Mouse (Mus musculus): Measurements from ENCODE around the gene Akap6. TPM values are rescaled to one million over a fixed set of nuclear protein-coding genes. Genes with fewer than 3 reads are reported as not detected.

The Akap6 gene
- total RNA-seq, 2 experiments from 2014 or later, result 8.4 to 9.2 TPM

- DNase-seq (ENCODE audit: low spot score in 2 of 2), result no peak
Observed at GRCm38 (mm10) chr12:52896785-52897184, 197.6 kb downstream of the Akap6 start.

GRCm38 (mm10) chr12:52898130-52898529 is 198.9 kb downstream of the Akap6 start:
- no peak for DNase-seq (ENCODE audit: low spot score in 2 of 2)

- no peak for DNase-seq (ENCODE audit: low spot score in 2 of 2)
Observed at GRCm38 (mm10) chr12:52904046-52904445, 204.9 kb downstream of the Akap6 start.

DNA sequence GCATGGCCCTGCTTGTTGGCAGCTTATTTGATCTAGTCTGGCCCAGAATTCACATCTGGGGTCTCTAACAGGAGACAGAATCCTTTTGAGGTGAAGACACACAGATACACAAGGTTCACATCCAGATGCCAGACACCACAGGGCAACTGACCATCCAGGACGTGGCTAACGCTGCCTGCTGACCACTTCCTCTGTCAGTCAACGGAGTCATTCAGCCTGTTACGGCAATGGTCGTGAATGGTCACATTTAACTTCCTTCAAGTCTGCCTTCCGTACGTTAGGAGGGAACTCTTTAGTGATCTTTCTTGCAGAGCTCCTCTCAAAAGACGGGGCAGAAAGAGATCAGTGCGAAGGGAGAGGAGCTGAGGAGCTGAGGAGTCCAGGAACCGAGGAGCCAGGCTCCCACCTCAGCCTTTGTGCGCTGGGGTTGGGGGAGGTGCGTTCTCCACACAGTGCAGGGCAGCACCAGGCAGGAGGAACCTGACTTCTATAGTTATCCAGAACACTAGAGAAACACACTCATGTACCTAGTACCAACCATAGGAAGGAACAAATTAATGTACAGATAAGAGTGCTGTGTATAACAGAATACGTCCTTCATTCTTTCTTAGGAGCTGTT is 209.4 kb downstream of the Akap6 start:
- DNase-seq (ENCODE audit: low spot score in 2 of 2), result no peak

DNA sequence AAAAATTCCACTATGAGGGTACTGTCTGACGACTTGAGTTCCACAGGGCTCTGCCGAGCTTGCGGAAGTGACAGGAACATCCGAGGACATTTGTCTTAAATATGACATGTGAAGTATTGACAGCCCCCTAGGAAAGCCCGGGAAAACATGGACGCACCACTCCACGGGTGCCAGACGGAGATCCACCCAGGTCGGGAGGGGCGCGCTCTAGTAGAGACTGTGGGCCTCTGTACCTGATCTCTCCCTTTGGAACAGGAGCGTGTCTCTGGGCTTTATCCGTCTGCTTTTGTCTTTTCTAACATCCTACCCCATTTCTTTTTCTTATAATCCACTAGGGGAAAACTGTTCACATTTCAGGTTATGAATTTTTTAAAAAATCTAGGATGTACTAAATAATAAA is 211.2 kb downstream of the Akap6 start:
- DNase-seq (ENCODE audit: low spot score in 2 of 2), result no peak

GRCm38 (mm10) chr12:52910819-52911218 is 211.6 kb downstream of the Akap6 start:
- DNase-seq (ENCODE audit: low spot score in 2 of 2), result peak; percentile 55 to 61

- no peak for DNase-seq (ENCODE audit: low spot score in 2 of 2)
Observed at GRCm38 (mm10) chr12:52918939-52919338, 219.8 kb downstream of the Akap6 start.

GRCm38 (mm10) chr12:52922510-52922909 is 223.3 kb downstream of the Akap6 start:
- no peak for DNase-seq (ENCODE audit: low spot score in 2 of 2)

DNA sequence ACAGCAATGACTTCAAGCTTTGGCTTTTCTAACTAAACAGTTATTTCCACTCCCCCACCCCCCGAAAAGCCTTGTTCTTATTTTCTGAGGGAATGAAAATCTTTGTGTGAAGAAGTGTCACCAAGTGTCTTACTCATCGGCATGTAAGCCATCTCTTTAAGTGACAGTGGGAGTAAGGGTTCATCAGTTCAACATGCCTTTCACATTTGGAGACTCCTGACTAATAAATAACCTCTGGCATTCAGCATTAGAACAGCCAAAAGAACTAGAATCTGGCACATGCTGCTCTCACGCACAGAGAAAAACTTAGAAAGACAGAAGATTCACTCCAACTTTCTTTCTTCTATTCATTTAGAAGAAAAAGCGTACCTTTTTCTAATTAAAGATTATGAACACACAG is 226.3 kb downstream of the Akap6 start:
- DNase-seq (ENCODE audit: low spot score in 2 of 2), result no peak

DNA sequence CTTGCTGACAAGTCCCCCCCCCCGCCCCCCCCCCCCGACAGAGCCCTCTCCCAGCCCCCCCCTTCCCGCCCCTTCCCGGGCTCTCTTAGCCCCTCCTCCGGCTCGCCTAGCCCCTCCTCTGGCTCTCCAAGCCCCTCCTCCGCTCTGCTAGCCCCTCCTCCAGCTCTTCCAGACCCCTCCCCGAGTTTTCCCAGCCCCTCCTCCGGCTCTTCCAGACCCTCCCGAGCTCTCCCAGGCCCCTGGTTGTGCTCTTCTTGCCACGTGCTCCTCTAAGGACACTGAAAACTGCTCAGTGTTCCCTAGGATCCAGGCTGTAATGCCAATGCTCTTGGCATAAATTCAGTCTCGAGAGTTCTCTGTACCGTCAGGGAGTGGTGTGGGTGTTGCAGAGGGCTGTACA is 234.6 kb downstream of the Akap6 start:
- DNase-seq (ENCODE audit: low spot score in 2 of 2), result no peak

DNA sequence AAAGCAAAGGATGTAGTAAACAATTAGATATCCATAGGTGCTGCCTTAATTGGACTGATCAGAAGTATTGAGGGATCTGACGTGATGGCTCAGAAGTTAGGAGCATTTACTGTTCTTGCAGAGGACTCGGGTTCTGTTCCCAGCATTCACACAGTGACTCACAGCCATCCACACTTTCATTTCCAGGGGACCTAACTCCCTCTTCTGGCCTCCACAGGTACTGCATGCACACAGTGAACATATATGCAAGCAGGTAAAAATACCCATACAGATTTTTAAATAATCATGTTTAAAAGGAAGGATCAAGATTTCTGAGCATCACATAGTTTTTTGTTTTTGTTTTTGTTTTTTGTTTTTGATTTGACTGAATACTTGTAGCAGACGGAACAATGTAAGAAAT is 235.8 kb downstream of the Akap6 start:
- DNase-seq (ENCODE audit: low spot score in 2 of 2), result no peak

DNA sequence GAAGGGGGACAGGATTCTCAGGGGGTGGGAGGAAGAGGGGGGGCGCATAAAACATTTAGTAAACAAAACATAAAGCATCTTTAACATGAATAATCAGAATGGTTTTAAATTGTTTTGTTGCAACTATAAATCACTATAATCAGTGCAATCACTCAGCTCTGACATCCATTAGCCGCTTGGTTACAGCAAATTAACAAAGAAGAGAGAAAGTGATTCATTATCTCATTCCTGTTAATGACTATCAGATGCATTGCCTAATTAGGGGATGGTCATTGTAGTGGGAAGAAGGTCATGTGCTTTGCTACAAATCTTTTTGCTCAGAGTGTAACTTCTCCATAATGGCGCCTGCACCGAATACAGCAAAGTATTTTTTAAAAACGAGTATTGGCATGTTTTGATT is 239.6 kb downstream of the Akap6 start:
- no peak for DNase-seq (ENCODE audit: low spot score in 2 of 2)

DNA sequence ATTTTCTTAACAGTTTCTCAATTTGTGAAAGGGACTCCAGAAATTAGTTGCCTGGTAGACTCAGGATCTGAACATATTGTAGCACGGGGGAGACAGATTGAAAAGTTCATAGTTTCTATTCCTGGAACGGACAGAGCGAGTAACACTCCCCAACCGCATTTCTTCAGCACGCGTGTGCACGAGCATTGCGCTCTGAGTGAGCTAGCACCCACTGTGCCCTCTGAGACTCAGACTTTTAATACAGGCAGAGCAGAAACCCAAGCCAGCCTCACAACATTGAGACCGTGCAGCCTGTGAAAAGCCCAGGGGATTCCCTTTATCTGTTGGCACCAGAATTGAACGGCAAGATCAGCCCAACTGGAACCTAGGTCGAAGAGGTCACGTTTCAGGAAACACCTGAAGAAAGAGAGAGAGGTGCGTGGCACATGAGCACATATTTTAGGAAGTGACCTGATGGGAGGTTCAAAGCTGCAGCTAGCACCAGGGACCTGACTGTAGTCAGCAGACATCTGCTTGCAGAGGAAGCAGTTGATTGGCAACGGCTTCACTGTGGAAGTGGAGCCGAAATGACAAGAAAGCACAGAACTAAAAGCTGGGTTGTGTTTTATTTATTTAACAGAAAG is 240.3 kb downstream of the Akap6 start:
- no peak for DNase-seq (ENCODE audit: low spot score in 2 of 2)

GRCm38 (mm10) chr12:52941941-52942340 is 242.8 kb downstream of the Akap6 start:
- DNase-seq (ENCODE audit: low spot score in 2 of 2), result no peak

DNA sequence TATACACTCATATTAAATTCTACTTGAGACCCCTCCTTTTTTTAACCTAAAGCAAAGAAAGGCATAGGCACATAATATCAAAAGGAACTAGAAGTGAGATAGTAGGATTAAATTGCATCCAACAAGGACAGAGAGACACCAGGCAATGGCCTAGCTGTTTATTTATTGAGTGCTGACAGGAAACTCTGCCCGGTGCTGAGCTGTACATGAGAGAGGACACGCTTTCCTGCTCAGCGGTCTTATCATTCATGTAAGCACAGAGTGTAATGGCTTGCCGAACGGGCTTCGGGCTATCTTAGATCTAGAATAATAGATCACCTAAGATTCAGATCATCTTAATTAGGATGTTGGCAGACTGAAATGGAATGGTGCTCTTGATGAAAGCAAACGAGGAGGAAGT is 245.1 kb downstream of the Akap6 start:
- DNase-seq (ENCODE audit: low spot score in 2 of 2), result no peak

DNA sequence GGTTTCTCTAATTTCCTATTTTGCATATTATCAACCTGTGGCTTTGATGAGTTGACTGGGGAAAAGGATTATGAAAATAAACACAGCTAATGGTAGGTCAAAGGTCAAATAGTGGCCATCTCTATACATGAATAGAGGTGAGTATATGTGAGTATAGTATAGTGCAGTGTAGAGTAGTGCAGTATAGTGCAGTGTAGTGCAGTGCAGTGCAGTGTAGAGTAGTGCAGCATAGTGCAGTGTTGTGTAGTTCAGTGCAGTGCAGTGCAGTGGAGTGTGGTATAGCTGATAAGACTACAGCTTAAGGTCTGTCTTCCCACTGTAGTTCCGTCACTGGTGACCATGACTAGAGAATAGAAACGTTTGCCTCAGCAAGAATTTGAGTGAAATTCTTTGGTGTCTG is 245.8 kb downstream of the Akap6 start:
- no peak for DNase-seq (ENCODE audit: low spot score in 2 of 2)

DNA sequence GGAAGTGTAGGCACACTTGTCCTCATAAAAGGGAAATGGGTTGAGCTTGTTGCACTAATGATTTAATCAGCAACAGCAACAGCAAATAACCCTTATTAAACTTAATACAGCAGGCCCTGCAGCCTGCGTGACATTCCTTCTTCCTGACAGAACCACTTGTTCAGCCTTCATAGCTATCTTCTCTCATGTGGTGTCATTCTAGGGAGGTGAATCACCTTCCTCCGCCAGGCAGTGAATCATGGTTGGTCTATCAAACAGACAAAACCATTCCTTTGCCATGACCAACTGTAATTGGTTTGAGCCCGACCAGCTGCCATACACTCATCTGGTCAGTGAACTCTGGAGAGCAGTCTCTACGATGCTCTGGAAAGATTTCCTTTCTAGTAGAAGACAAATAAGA is 251.5 kb downstream of the Akap6 start:
- DNase-seq (ENCODE audit: low spot score in 2 of 2), result no peak

- DNase-seq (ENCODE audit: low spot score in 2 of 2), result no peak
Observed at GRCm38 (mm10) chr12:52957587-52957986, 258.4 kb downstream of the Akap6 start.

- no peak for DNase-seq (ENCODE audit: low spot score in 2 of 2)
Observed at GRCm38 (mm10) chr12:52957994-52958393, 258.8 kb downstream of the Akap6 start.

DNA sequence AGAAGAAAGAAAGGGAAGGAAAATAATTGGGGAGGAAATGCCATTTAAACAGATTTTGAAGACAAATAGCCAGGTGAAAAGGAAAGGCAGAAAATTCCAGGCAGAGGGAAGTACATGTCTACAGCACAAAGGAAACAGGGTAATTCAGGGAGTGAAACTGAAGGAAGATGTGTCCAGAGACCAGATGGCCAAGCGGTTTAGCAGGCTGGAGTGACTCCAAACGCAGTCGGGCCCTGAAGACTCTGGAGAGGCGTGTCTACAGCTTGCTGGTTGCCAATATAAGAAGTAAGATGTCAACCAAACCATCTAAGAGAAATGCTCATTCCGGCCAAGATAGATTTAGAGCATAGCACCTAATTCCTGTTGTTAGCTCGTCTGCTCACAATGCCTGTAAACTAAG is 292.6 kb downstream of the Akap6 start:
- no peak for DNase-seq (ENCODE audit: low spot score in 2 of 2)

- no peak for DNase-seq (ENCODE audit: low spot score in 2 of 2)
Observed at GRCm38 (mm10) chr12:53012336-53012735, 313.2 kb downstream of the Akap6 start.

DNA sequence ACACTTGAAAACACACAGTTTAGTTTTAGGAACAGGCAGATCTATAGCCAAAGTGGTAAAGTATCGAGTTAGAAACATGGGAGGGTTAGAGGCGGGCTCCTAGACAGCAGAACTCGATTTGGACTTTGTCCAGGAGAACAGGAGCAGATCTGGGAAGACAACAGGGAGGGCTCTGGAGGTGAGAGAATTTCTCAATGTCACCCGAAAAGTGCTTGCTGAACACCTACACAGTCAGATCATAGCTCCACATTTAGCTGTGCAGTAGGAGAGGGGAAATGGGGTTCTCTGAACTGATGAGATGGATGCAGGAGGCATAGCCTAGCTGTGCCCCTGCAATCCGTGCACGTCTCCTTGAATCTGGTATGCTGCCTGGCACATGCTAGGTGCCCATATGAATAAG is 315.4 kb downstream of the Akap6 start:
- no peak for DNase-seq (ENCODE audit: low spot score in 2 of 2)

DNA sequence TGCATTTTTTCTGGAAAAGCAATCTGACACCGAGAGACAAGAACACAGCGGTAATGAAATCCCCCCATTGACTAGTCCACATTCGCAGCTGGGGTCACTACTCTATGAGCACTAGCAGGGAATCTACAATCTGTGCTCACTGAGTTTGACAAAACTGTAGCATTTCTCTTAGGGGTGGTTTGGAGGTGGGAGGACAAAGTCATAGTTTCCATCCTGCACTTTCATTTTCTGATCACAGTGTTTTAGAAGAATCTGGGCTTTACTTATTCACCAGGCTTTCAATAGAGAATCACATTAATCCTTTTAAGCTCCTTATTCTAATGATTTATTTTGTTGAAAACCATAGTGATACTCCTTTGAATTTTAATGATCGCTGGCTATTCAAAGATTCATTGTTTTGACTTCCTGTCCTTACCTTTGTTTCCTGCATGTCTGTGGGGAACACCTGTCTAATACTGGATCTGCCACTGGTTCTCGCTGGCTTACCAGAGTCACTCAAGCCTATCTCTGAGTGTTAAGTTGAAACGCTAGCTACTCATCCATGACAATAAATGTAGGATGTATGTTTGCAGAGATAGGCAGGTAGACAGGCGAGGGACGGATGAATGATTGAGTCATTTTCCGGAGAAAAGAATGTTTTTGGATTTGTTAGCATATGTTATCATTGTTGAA is 325.5 kb downstream of the Akap6 start:
- no peak for DNase-seq (ENCODE audit: low spot score in 2 of 2)

All from adrenal gland, postnatal 4 days (tissue).